ENCODE assay signal across 8 mouse cellular contexts in the genomic region with DNA sequence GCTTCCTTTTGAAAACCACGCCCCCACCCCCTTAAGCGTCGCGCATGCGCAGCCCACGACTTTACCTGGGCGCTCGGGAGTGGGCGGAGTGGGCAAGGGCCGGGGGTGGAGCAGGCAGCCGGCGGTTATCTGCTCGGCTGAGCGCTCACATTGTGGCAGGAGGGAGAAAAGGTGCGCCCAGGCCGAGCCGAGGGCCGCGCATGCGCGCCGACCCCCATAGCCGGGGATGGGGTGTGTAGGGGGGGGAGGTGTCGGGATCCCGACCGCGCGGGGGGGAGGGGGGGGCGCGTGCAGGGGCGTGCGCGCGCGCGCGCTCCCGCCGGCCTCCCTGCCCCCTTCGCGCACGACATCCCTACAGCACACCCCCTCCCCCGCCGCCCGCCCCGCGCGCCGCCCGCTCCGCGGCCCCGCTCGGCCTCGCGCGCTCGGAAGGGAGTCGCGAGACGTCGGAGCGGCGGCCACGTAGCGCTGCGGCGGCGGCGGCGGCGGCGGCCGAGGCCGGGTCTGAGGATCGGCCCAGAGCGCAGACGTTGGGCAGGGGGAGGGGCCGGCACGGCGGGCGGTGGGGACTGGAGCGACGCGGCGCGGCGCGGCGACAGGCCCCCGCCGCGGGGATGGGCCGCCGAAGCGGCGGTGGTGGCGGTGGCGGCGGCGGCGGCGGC. TPM values are rescaled to one million over a fixed set of nuclear protein-coding genes. Genes with fewer than 3 reads are reported as not detected.
DNase-seq lines count a peak whose midpoint lies in the region; ATAC-seq lines count a peak whose summit lies in the region.

A gene (plus strand): TSS at position 111 of the 662 bp plus-strand sequence.

- H3K9me3 ChIP-seq in embryonic facial prominence, embryonic 11.5 days (replicated peaks; ENCODE audit: control insufficient read depth, low read length): no peaks in the 10 kb centered on the region
- no peaks in the 10 kb centered on the region for H3K9me3 ChIP-seq in limb, embryonic 13.5 days
- no peaks in the 10 kb centered on the region for H3K9me3 ChIP-seq in midbrain, embryonic 16.5 days (replicated peaks; ENCODE audit: control insufficient read depth, low read length, poor library complexity, severe bottlenecking)

- peaks cover 2% of the 10 kb centered on the region; the same call in 1 of the 2 replicates for H3K4me1 ChIP-seq in embryonic facial prominence, embryonic 11.5 days (ENCODE audit: control insufficient read depth, insufficient read depth, low read length)
- H3K4me1 ChIP-seq in limb, embryonic 13.5 days: peaks cover 36% of the 10 kb centered on the region
- peaks cover 22% of the 10 kb centered on the region for H3K4me1 ChIP-seq in midbrain, embryonic 16.5 days (ENCODE audit: control insufficient read depth, insufficient read depth, low read length)

- WGBS in embryonic facial prominence, embryonic 11.5 days: under 1% methylated on average over 22 of the region's 103 CpGs
- WGBS in limb, embryonic 13.5 days: under 1% methylated on average over 36 of the region's 103 CpGs
- 1% methylated on average over 25 of the region's 103 CpGs for WGBS in midbrain, embryonic 16.5 days

- peak; percentile 86 for ATAC-seq in embryonic facial prominence, embryonic 11.5 days (replicated peaks; ENCODE audit: insufficient number of reproducible peaks, low FRiP score, low TSS enrichment, low read depth)
- peak; percentile 91 for ATAC-seq in limb, embryonic 13.5 days (ENCODE audit: low FRiP score, low read depth)
- ATAC-seq in midbrain, embryonic 16.5 days: peak; percentile 91

- H3K27me3 ChIP-seq in embryonic facial prominence, embryonic 11.5 days (ENCODE audit: control insufficient read depth, insufficient read depth, low read length): no peaks in the 10 kb centered on the region
- no peaks in the 10 kb centered on the region for H3K27me3 ChIP-seq in limb, embryonic 13.5 days
- no peaks in the 10 kb centered on the region for H3K27me3 ChIP-seq in midbrain, embryonic 16.5 days (ENCODE audit: control insufficient read depth, insufficient read depth, low read depth, low read length)

- H3K9ac ChIP-seq in embryonic facial prominence, embryonic 11.5 days (replicated peaks; ENCODE audit: low read length): peak within 1 kb of the TSS; percentile 97
- peak within 1 kb of the TSS; percentile 98 for H3K9ac ChIP-seq in limb, embryonic 13.5 days
- H3K9ac ChIP-seq in midbrain, embryonic 16.5 days (ENCODE audit: low read depth, low read length): peak within 1 kb of the TSS; percentile 99

- peak within 1 kb of the TSS; percentile 84 for H3K4me2 ChIP-seq in embryonic facial prominence, embryonic 11.5 days (ENCODE audit: low read depth, low read length)
- H3K4me2 ChIP-seq in limb, embryonic 13.5 days (replicated peaks): peak within 1 kb of the TSS; percentile 92
- H3K4me2 ChIP-seq in midbrain, embryonic 16.5 days (ENCODE audit: low read length): peak within 1 kb of the TSS; percentile 86

- no peaks in the 10 kb centered on the region for H3K36me3 ChIP-seq in embryonic facial prominence, embryonic 11.5 days (replicated peaks; ENCODE audit: control insufficient read depth, insufficient read depth, low read depth, low read length)
- H3K36me3 ChIP-seq in limb, embryonic 13.5 days: no peaks in the 10 kb centered on the region
- no peaks in the 10 kb centered on the region for H3K36me3 ChIP-seq in midbrain, embryonic 16.5 days (ENCODE audit: control insufficient read depth, insufficient read depth, low read length)

- H3K4me3 ChIP-seq in embryonic facial prominence, embryonic 11.5 days (ENCODE audit: low read depth, low read length): peak within 1 kb of the TSS; percentile 95
- peak within 1 kb of the TSS; percentile 96 for H3K4me3 ChIP-seq in limb, embryonic 13.5 days
- H3K4me3 ChIP-seq in midbrain, embryonic 16.5 days (ENCODE audit: low read depth, low read length): peak within 1 kb of the TSS; percentile 93

- peak; percentile 79 for DNase-seq in layer of hippocampus, adult 11-12 months (ENCODE audit: low spot score)
- DNase-seq in layer of hippocampus, adult 9-10 months (ENCODE audit: low spot score): no peak
- peak; percentile 93 for DNase-seq in embryonic facial prominence, embryonic 11.5 days (ENCODE audit: low spot score)
- peak; percentile 99 for DNase-seq in heart, adult 11 months
- DNase-seq in kidney, adult 18-20 months: peak; percentile 87
- DNase-seq in spleen, postnatal 10 days (ENCODE audit: low spot score in 2 of 2): peak; percentile 81 to 91

- H3K27ac ChIP-seq in embryonic facial prominence, embryonic 11.5 days (replicated peaks; ENCODE audit: low read depth, low read length): peak within 1 kb of the TSS; percentile 97
- peak within 1 kb of the TSS; percentile 97 for H3K27ac ChIP-seq in limb, embryonic 13.5 days
- H3K27ac ChIP-seq in midbrain, embryonic 16.5 days (ENCODE audit: low read length): peak within 1 kb of the TSS; percentile 97

RNA-seq across cellular contexts. Expression of the gene that starts here (rescaled TPM):
- polyA plus RNA-seq in embryonic facial prominence, embryonic 11.5 days (2014; fragmentation: Nextera tagmentation; extraction: Ambion mirVana): 10.6 and 12.8 TPM in 2 replicates
- polyA plus RNA-seq in limb, embryonic 13.5 days (2015; fragmentation: Nextera tagmentation; extraction: Ambion mirVana): 26.8 and 26.9 TPM in 2 replicates
- polyA plus RNA-seq in midbrain, embryonic 16.5 days (2015; fragmentation: Nextera tagmentation; extraction: Ambion mirVana): 21.1 and 26.3 TPM in 2 replicates
